Mouse (Mus musculus) CH12.LX (cell line): ENCODE results near the gene Myh11. TPM values are rescaled to one million over a fixed set of nuclear protein-coding genes. Genes with fewer than 3 reads are reported as not detected.

Experiments used
- DNase-seq: peaks from one replicate; pipeline ENCODE4 v3.0.0-alpha.2; 2013; ENCODE audit errors: extremely low read depth
- H3K27ac ChIP-seq: 2 replicates; pipeline ENCODE4 v1.5.1; 2012; ENCODE audit warnings: low read depth, mild to moderate bottlenecking, control low read depth, moderate library complexity; ENCODE audit not compliant: insufficient read depth
- H3K27me3 ChIP-seq: replicated peaks from 2 replicates; pipeline ENCODE3; 2012; ENCODE audit warnings: inconsistent platforms
- H3K36me3 ChIP-seq, 2 experiments: replicated peaks in 1 of 2; 2 replicates each; pipeline versions ENCODE3 to v1.6.1; 2012; ENCODE audit warnings: inconsistent platforms in 1 of 2, low read length in 1 of 2, mild to moderate bottlenecking in 1 of 2, mixed read lengths in 1 of 2, moderate library complexity in 1 of 2; ENCODE audit not compliant: control insufficient read depth in 1 of 2, insufficient read depth in 1 of 2
- H3K4me1 ChIP-seq, 2 experiments: 2 replicates each; pipeline ENCODE4 v1.6.1; 2012; ENCODE audit warnings: inconsistent platforms in 1 of 2, moderate library complexity in 1 of 2; ENCODE audit not compliant: insufficient read depth in 2 of 2, control insufficient read depth in 1 of 2
- H3K4me2 ChIP-seq: 2 replicates; pipeline ENCODE4 v1.6.1; 2012; ENCODE audit warnings: low read depth, mild to moderate bottlenecking, control low read depth; ENCODE audit not compliant: poor library complexity, insufficient read depth, severe bottlenecking
- H3K4me3 ChIP-seq, 3 experiments: fragments of 150-350 bp in 1 of 3; sonication (generic) in 1 of 3; replicated peaks in 1 of 3; 2 replicates each; pipeline versions ENCODE3 to v1.5.1; 2011 to 2012; ENCODE audit warnings: low read depth in 2 of 3, low read length in 2 of 3, mild to moderate bottlenecking in 2 of 3, moderate library complexity in 2 of 3, control low read depth in 1 of 3, improper control_type of control experiment in 1 of 3, inconsistent platforms in 1 of 3, mixed read lengths in 1 of 3; ENCODE audit not compliant: poor library complexity in 1 of 3
- H3K79me2 ChIP-seq: replicated peaks from 2 replicates; pipeline ENCODE4 v1.6.1; 2012; ENCODE audit warnings: mild to moderate bottlenecking, moderate library complexity; ENCODE audit not compliant: control insufficient read depth, poor library complexity, insufficient read depth, severe bottlenecking; ENCODE audit errors: extremely low read depth
- H3K9ac ChIP-seq: 2 replicates; pipeline ENCODE4 v1.6.1; 2012; ENCODE audit warnings: low read depth, mild to moderate bottlenecking, control low read depth, moderate library complexity; ENCODE audit not compliant: insufficient read depth
- H3K9me3 ChIP-seq: replicated peaks from 2 replicates; pipeline ENCODE3; 2012; ENCODE audit warnings: low read length, inconsistent platforms, mixed read lengths
- BHLHE40 ChIP-seq: IDR thresholded peaks from 2 replicates; pipeline ENCODE4 v1.6.1; 2011; ENCODE audit warnings: mild to moderate bottlenecking, low read depth, low read length, improper control_type of control experiment
- CHD1 ChIP-seq: IDR thresholded peaks from 2 replicates; pipeline ENCODE4 v1.6.1; 2012; ENCODE audit warnings: low read depth, low read length, improper control_type of control experiment, inconsistent platforms
- CHD2 ChIP-seq: IDR thresholded peaks from 2 replicates; pipeline ENCODE4 v1.6.1; 2011; ENCODE audit warnings: low read length, improper control_type of control experiment
- CTCF ChIP-seq, 2 experiments: IDR thresholded peaks in 1 of 2; conservative IDR thresholded peaks in 1 of 2; 2 replicates each; pipeline ENCODE4 v1.5.1; 2011 to 2012; ENCODE audit warnings: low read depth in 2 of 2, low read length in 2 of 2, improper control_type of control experiment in 1 of 2, inconsistent platforms in 1 of 2, mild to moderate bottlenecking in 1 of 2, moderate library complexity in 1 of 2
- E2F4 ChIP-seq: IDR thresholded peaks from 2 replicates; pipeline ENCODE4 v1.6.1; 2011; ENCODE audit warnings: low read depth, low read length, improper control_type of control experiment; ENCODE audit not compliant: insufficient replicate concordance
- ELF1 ChIP-seq: IDR thresholded peaks from 2 replicates; pipeline ENCODE4 v1.6.1; 2014; ENCODE audit warnings: low read depth, mild to moderate bottlenecking, inconsistent platforms, low read length, improper control_type of control experiment
- EP300 ChIP-seq: IDR thresholded peaks from 2 replicates; pipeline ENCODE4 v1.6.1; 2011; ENCODE audit warnings: low read length, improper control_type of control experiment
- ETS1 ChIP-seq: conservative IDR thresholded peaks from 2 replicates; pipeline ENCODE4 v1.6.1; 2012; ENCODE audit warnings: low read depth, mild to moderate bottlenecking, inconsistent platforms, low read length, improper control_type of control experiment, moderate library complexity
- GABPA ChIP-seq: IDR thresholded peaks from 2 replicates; pipeline ENCODE4 v1.6.1; 2012; ENCODE audit warnings: low read depth, low read length, improper control_type of control experiment, inconsistent platforms; ENCODE audit not compliant: insufficient replicate concordance
- HCFC1 ChIP-seq: IDR thresholded peaks from 2 replicates; pipeline ENCODE4 v1.6.1; 2012; ENCODE audit warnings: low read depth, mild to moderate bottlenecking, inconsistent platforms, low read length, improper control_type of control experiment
- JUN ChIP-seq: IDR thresholded peaks from 2 replicates; pipeline ENCODE4 v1.6.1; 2011; ENCODE audit warnings: low read depth, mild to moderate bottlenecking, low read length, improper control_type of control experiment, moderate library complexity; ENCODE audit not compliant: insufficient read depth
- JUND ChIP-seq: conservative IDR thresholded peaks from 2 replicates; pipeline ENCODE4 v1.6.1; 2011; ENCODE audit warnings: low read depth, low read length, improper control_type of control experiment
- KAT2A ChIP-seq: IDR thresholded peaks from 2 replicates; pipeline ENCODE4 v1.6.1; 2012; ENCODE audit warnings: low read length, improper control_type of control experiment, inconsistent platforms; ENCODE audit not compliant: insufficient replicate concordance
- MAFK ChIP-seq: IDR thresholded peaks from 2 replicates; pipeline ENCODE4 v1.6.1; 2011; ENCODE audit warnings: low read length, improper control_type of control experiment; ENCODE audit not compliant: insufficient replicate concordance
- MAX ChIP-seq: IDR thresholded peaks from 2 replicates; pipeline ENCODE4 v1.6.1; 2011; ENCODE audit warnings: low read length, improper control_type of control experiment
- MAZ ChIP-seq: IDR thresholded peaks from 2 replicates; pipeline ENCODE4 v1.6.1; 2012; ENCODE audit warnings: low read depth, mild to moderate bottlenecking, inconsistent platforms, low read length, improper control_type of control experiment, moderate library complexity
- MEF2A ChIP-seq: IDR thresholded peaks from 2 replicates; pipeline ENCODE4 v1.6.1; 2014; ENCODE audit warnings: low read depth, mild to moderate bottlenecking, inconsistent platforms, low read length, improper control_type of control experiment, borderline replicate concordance
- MXI1 ChIP-seq: IDR thresholded peaks from 2 replicates; pipeline ENCODE4 v1.6.1; 2011; ENCODE audit warnings: mild to moderate bottlenecking, low read depth, low read length, improper control_type of control experiment
- MYC ChIP-seq: IDR thresholded peaks from 2 replicates; pipeline ENCODE4 v1.6.1; 2011; ENCODE audit warnings: low read depth, mild to moderate bottlenecking, improper control_type of control experiment, low read length
- NELFE ChIP-seq: IDR thresholded peaks from 2 replicates; pipeline ENCODE4 v1.6.1; 2011; ENCODE audit warnings: low read depth, low read length, improper control_type of control experiment
- NRF1 ChIP-seq: IDR thresholded peaks from 2 replicates; pipeline ENCODE4 v1.6.1; 2014; ENCODE audit warnings: low read depth, mild to moderate bottlenecking, inconsistent platforms, low read length, improper control_type of control experiment, moderate library complexity
- PAX5 ChIP-seq: IDR thresholded peaks from 2 replicates; pipeline ENCODE4 v1.6.1; 2012; ENCODE audit warnings: low read length, inconsistent platforms, mixed read lengths
- POLR2A ChIP-seq: IDR thresholded peaks from 2 replicates; pipeline ENCODE4 v1.6.1; 2011; ENCODE audit warnings: low read depth, mild to moderate bottlenecking, improper control_type of control experiment, low read length
- POLR2AphosphoS2 ChIP-seq: IDR thresholded peaks from 2 replicates; pipeline ENCODE4 v1.6.1; 2011; ENCODE audit warnings: low read depth, low read length, improper control_type of control experiment
- RAD21 ChIP-seq: IDR thresholded peaks from 2 replicates; pipeline ENCODE4 v1.6.1; 2011; ENCODE audit warnings: low read depth, mild to moderate bottlenecking, low read length, improper control_type of control experiment, moderate library complexity
- RCOR1 ChIP-seq: conservative IDR thresholded peaks from 2 replicates; pipeline ENCODE4 v1.6.1; 2012; ENCODE audit warnings: low read depth, mild to moderate bottlenecking, inconsistent platforms, low read length, improper control_type of control experiment
- SIN3A ChIP-seq: IDR thresholded peaks from 2 replicates; pipeline ENCODE4 v1.6.1; 2012; ENCODE audit warnings: low read length, improper control_type of control experiment, inconsistent platforms
- SMC3 ChIP-seq: IDR thresholded peaks from 2 replicates; pipeline ENCODE4 v1.6.1; 2011; ENCODE audit warnings: low read depth, low read length, improper control_type of control experiment
- TBP ChIP-seq: conservative IDR thresholded peaks from 2 replicates; pipeline ENCODE4 v1.6.1; 2011; ENCODE audit warnings: low read depth, low read length, improper control_type of control experiment
- TCF12 ChIP-seq: IDR thresholded peaks from 2 replicates; pipeline ENCODE4 v1.6.1; 2014; ENCODE audit warnings: low read depth, mild to moderate bottlenecking, inconsistent platforms, low read length, improper control_type of control experiment
- UBTF ChIP-seq: IDR thresholded peaks from 2 replicates; pipeline ENCODE4 v1.6.1; 2012; ENCODE audit warnings: low read depth, mild to moderate bottlenecking, inconsistent platforms, low read length, improper control_type of control experiment, moderate library complexity
- USF1 ChIP-seq: IDR thresholded peaks from 2 replicates; pipeline ENCODE4 v1.6.1; 2014; ENCODE audit warnings: low read depth, mild to moderate bottlenecking, inconsistent platforms, low read length, improper control_type of control experiment
- USF2 ChIP-seq: conservative IDR thresholded peaks from 2 replicates; pipeline ENCODE4 v1.6.1; 2011; ENCODE audit warnings: low read depth, low read length, improper control_type of control experiment
- ZC3H11A ChIP-seq: IDR thresholded peaks from 2 replicates; pipeline ENCODE4 v1.6.1; 2012; ENCODE audit warnings: low read depth, mild to moderate bottlenecking, inconsistent platforms, low read length, improper control_type of control experiment
- ZKSCAN1 ChIP-seq: IDR thresholded peaks from 2 replicates; pipeline ENCODE4 v1.6.1; 2012; ENCODE audit warnings: low read depth, inconsistent platforms, low read length, improper control_type of control experiment, borderline replicate concordance
- ZMIZ1 ChIP-seq: IDR thresholded peaks from 2 replicates; pipeline ENCODE4 v1.6.1; 2012; ENCODE audit warnings: low read depth, mild to moderate bottlenecking, inconsistent platforms, low read length, improper control_type of control experiment
- ZNF384 ChIP-seq: IDR thresholded peaks from 2 replicates; pipeline ENCODE4 v1.6.1; 2012; ENCODE audit warnings: low read depth, low read length, improper control_type of control experiment, inconsistent platforms
- dilution Hi-C: fragments of 300-500 bp; cut with MboI; formaldehyde crosslinking; loops from 2 replicates; pipeline ENCODE4 v1.14.3; 2020; ENCODE audit warnings: low sequenced_read_pairs; ENCODE audit not compliant: extremely low pct_unique_long_range_greater_than_20kb, extremely low pct_ligation_motif_present
- in situ Hi-C: fragments of 300-500 bp; cut with MboI; formaldehyde crosslinking; loops from 3 replicates; pipeline ENCODE4 v1.14.3; 2019; ENCODE audit warnings: low sequenced_read_pairs, low pct_ligation_motif_present, low pct_unique_long_range_greater_than_20kb, mixed read lengths
- polyA plus RNA-seq: library from polyadenylated mRNA; unstranded; fragments of >175 nt; gene quantifications from 2 replicates; pipeline ENCODE4 v1.2.1, GENCODE M21; 2012; ENCODE audit warnings: low read depth; ENCODE audit not compliant: insufficient read length
- total RNA-seq, 2 experiments: library from RNA; depleted of rRNA; stranded (reverse); fragments of 300-350 nt in 1 of 2; fragments of >200 nt in 1 of 2; gene quantifications; 2 replicates each; pipeline ENCODE4 v1.2.3; 2012 to 2014

The Myh11 gene
- total and polyA plus RNA-seq, 3 experiments: 0.04 to 0.06 (median 0.04) TPM

GRCm38 (mm10) chr16:14316884-14317876 is 26.0 kb upstream of the Myh11 start, which contains the start of gene Fopnl:
Gene Fopnl, minus strand, starts transcription at chr16:14317405.
- Histone ChIP-seq H3K27me3 (peaks cover 2% of the 10 kb centered on the region), H3K79me2 (peaks cover 16% of the 10 kb centered on the region), H3K9ac (peak within 1 kb of the TSS; percentile 70), H3K27ac (peak within 1 kb of the TSS; percentile 45), H3K4me3 (peak within 1 kb of the TSS; percentile 72 to 98 (median 85)), H3K9me3 (no peaks in the 10 kb centered on the region), H3K4me1 (peaks cover 7 to 31% of the 10 kb centered on the region in 2 experiments), H3K4me2 (peak within 1 kb of the TSS; percentile 67), H3K36me3 (peaks cover 6 to 24% of the 10 kb centered on the region in 2 experiments)
- dilution Hi-C loops: no loop called here
- in situ Hi-C loops: no loop called here
- DNase-seq: peak; percentile 99
- peak; percentile 66; the same call in 1 of the 2 replicates for TF ChIP-seq KAT2A
- TF ChIP-seq JUND: no peak
- no peak for TF ChIP-seq BHLHE40
- TF ChIP-seq NELFE: peak; percentile 96
- peak; percentile 62; the same call in 1 of the 2 replicates for TF ChIP-seq MEF2A
- TF ChIP-seq POLR2AphosphoS2: peak; percentile 88
- peak; percentile 80; the same call in 1 of the 2 replicates for TF ChIP-seq MAX
- no peak for TF ChIP-seq USF1
- TF ChIP-seq GABPA: no peak
- TF ChIP-seq E2F4: no peak
- TF ChIP-seq UBTF: no peak
- no peak for TF ChIP-seq CTCF (conservative IDR thresholded peaks at IDR 0.05 in 1 of 2, IDR thresholded peaks at IDR 0.05 in 1 of 2; ENCODE audit: low read depth in 2 of 2, low read length in 2 of 2)
- 0 out of 2 replicates have a peak, but pooled peaks have one; percentile 55 for TF ChIP-seq MXI1
- TF ChIP-seq RCOR1: peak; percentile 55; the same call in 1 of the 2 replicates
- no peak for TF ChIP-seq CHD1
- no peak for TF ChIP-seq MAZ
- TF ChIP-seq TBP: peak; percentile 87
- TF ChIP-seq ELF1: peak; percentile 81
- peak; percentile 90 for TF ChIP-seq SIN3A
- TF ChIP-seq ZKSCAN1: no peak
- peak; percentile 84 for TF ChIP-seq MYC
- peak; percentile 92 for TF ChIP-seq POLR2A
- TF ChIP-seq RAD21: no peak; the same call in 1 of the 2 replicates
- TF ChIP-seq HCFC1: peak; percentile 74
- peak; percentile 81 for TF ChIP-seq CHD2
- no peak for TF ChIP-seq ZNF384
- no peak for TF ChIP-seq ZC3H11A
- no peak for TF ChIP-seq MAFK
- TF ChIP-seq PAX5: no peak
- TF ChIP-seq ZMIZ1: peak; percentile 88
- TF ChIP-seq SMC3: no peak
- TF ChIP-seq TCF12: peak; percentile 92; the same call in 1 of the 2 replicates
- no peak for TF ChIP-seq USF2
- TF ChIP-seq NRF1: peak; percentile 93
- TF ChIP-seq ETS1: no peak
- TF ChIP-seq EP300: 0 out of 2 replicates have a peak, but pooled peaks have one; percentile 29
- no peak for TF ChIP-seq JUN
